Mouse (Mus musculus) 3134 (cell line): Measurements from ENCODE around the gene Tagln2.

Experiments used
- DNase-seq: peaks from one replicate; pipeline ENCODE4 v3.0.0-alpha.2; 2011; ENCODE audit warnings: low spot score; ENCODE audit not compliant: insufficient read length; ENCODE audit errors: extremely low read depth

Tagln2 gene

DNA sequence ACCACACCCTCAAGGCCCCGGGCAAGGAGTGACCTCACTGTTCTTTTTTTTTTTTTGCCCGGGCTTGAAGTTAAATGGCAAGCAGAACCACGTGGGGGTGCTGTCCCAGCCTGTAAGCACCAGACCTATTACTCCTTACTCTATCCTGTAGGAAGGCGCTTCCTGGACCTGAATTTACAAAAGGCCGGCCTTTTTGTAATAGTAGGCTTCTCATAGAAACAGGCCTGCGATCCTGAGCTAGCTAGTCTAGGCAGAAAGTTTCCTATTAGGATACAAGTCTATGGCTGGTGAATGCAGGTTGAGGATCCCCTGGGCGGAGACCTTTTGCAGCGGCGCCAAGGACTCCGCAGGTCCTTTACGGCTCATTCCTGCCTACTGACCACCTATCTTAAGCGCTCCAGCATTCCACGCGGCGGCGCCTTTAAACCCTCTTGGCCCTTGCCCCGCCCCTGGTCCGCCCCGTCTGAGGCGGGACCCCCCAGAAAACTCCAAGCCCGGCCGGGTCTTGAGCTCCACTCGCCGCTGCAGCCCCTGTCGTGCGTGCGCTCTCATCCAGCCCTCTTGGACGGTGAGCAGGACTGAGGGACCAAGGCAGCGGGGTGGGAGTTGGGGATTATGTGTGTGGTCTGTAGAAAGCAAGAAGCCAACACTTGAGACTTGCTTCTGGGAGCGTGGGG lies at the start of gene Tagln2:
TSS of gene Tagln2 (plus strand) at position 283 of the 677 bp plus-strand sequence.
- DNase-seq: peak; percentile 97

DNA sequence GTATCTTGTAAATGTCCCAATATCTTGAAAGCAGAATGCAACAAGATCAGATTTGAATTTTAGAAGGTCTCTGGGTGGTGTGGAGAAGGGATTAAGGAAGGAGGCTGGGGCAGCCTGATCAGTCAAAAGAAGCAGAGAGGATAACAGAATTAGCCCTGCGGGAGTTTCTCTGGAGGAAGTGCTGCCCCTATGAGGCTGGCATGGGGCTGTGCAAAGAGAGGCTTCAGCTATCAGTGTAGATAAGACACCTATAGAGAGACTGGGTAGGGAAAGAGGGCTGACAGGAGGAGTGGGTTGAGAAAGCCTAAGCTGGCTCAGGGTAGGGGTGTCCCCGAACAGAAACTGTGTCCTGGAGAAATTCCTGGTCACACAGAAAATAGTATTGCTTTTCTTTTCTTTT lies 49.6 kb upstream of the Tagln2 start:
- DNase-seq: no peak

DNA sequence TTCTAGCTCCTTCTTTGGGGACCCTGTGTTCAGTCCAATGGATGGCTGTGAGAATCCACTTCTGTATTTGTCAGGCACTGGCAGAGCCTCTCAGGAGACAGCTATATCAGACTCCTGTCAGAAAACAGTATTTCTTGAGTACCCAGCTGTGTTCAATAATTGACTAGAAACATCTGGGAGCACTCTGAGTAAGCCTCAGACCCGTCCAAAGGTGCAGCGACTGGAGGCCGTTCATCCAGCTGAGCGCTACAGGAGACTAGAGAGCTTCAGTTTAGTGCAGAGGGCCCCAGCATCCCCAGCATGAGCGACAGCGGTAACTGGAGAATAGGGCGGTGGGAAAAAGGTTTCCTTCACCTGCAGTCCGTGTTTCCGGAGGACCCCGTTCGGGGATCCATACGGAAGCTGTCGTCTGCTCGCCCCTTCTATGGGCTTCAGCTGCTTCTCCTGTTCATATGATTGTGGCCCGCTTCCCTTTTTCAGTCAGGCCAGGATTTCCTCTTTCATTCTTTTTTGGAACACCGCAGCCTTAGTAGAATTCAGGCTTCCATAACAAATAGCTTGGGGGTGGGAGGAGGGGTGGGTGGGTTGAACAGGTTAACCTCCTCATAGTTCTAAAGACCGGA lies 48.9 kb upstream of the Tagln2 start:
- DNase-seq: no peak

DNA sequence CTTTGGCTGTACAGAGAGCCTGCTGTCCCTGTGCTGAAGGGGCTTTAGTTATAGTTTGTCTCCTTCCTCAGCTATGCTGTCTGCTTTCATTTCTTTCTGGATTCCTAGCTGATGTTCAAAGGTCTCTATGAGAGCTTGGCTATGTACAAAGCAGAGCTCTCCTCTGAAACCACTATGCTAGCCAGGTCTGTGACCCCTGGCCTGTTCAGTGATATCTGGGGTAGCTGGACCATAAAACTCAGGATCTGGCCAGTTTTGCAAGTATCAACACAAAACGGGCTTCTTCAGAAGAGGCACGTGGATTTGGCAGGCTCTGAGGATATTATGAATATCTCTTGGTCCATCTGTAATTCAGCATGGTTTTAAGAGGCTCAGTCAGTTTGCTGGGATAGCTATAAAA lies 46.9 kb upstream of the Tagln2 start:
- no peak for DNase-seq

DNA sequence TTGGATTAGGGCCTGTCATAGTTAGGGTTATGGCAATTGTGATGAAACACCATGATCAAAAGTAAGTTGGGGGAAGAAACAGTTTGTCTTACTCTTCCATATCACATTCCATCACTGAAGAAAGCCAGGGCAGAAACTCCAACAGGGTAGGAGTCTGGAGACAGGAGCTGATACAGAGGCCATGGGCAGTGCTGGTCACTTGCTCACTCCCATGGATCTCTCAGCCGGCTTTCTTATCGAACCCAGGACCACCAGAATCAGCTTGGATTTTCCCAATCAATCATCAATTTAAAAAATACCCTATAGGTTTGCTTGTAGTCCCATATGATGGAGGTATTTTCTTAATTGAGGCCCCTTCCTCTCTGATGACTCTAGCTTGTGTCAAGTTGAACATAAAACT lies 46.0 kb upstream of the Tagln2 start:
- DNase-seq: no peak

DNA sequence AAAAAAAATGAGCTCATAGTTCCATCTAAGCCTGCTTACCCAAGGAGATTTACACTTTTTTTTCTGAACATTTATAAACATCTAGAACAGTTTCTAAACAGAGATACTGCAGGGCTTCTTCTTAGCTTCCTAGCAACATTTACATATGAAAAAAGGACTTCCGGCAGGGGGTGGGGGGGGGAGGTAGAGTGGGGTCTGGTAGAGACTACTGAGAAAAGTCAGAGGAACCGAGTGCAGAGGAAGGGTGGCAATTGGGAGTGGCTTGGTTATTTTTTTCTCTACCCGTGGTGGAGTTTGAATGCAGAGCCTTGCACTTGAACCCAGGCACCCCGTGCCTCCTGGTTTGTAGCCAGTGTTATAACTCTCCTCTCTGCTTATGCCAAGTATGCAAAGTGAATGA lies 44.4 kb upstream of the Tagln2 start:
- DNase-seq: no peak

DNA sequence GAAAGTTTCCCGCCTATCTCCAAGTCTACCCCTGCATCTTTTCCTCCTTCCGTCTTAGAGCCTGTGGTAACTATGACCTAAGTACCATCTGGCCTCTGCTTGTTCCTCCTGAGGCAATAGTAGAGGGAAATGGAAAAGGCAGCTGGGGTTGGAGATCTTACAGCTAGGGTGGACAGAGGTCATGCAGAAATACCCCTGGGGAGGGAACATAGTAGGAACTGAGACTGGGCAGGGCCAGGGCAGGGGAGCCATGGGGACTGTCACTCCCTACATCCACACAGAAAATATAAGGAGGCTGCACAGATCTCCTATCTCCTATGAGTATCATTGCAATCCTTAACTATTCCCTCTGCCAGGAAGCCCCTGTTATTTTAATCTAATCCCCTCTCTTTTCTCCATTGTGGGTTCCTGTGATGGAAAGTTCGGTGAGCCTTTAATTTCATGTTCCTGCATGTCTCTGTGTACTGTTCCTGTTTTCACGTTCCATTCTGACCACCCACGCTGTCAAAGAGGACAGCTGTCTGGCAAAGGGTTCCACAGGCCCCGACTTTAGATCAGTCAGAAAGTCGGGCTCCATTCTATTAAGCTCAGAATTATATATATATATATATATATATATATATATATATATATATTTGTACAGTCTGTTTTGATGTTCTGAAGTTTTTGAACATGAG lies 43.7 kb upstream of the Tagln2 start:
- no peak for DNase-seq

DNA sequence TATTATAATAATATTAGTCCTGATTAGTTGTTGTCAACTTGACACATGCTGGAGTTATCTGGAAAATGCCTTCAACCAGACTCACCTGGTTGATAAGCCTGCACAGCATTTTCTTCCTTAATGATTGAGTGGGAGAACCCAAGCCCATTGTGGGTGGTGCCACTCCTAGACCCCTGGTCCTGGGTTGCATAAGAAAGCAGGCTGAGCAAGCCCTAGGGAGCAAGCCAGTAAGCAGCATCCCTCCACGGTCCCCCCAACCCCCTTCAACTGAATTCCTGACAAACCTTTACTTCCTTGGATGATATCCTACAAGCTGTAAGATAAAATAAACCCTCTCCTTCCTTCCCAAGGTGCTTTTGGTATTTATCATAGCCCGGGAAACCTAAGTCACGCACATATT lies 42.7 kb upstream of the Tagln2 start:
- DNase-seq: no peak

DNA sequence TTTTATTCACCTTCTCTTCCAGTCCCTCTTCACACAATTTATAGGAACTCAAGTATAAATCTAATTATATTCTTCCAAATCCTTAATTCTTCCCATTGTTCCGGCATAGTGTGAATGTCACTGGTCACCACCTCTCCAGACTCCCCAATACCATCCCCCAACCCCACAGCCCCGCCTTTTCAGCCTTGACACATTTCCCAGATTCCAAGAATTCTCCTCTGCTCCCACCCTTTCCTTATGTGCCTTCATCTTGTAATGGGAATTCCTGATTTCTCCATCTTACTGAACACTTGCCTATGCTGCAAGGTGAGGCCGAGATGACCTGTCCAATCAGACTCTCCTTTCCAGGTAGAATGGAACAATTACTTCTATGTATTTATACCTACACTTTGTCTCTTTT lies 41.8 kb upstream of the Tagln2 start:
- no peak for DNase-seq

DNA sequence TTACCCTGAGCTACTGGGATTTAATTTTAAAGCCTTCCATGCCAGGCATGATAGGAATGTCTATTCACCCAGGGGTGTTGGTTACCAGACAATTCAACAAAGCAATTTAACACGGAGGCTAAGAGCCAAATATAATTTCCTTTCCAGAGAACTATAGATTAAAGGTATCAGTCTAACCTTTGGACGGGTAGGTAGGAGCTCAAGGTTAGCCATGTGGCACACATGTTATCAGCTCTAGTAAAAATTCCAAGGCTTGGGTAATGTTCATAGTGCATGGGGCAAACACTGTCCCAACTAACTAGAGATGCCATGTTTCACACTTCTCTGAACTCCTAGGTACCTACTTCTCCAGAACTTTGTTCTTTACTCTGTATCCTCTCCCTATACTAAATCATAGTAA lies 38.2 kb upstream of the Tagln2 start:
- no peak for DNase-seq

DNA sequence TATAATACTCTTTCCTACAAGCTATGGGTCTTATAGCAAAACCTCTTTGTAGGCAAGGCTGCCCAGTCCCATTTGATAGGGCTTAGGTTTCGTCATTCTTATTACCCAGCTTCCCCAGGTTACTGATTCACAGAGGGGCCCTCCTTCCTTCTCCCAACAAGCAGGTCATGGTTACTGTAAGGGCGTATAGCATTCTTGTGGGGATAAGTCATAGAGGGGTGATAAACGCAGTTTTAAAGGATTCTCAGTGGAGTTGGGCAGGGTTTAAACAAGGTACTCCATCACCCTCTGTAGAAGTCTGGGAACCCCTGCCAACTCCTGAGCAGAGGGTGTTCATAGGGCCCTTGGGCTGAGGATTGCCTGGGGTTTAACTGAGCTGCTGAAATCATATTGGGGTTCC lies 37.3 kb upstream of the Tagln2 start:
- DNase-seq: no peak

DNA sequence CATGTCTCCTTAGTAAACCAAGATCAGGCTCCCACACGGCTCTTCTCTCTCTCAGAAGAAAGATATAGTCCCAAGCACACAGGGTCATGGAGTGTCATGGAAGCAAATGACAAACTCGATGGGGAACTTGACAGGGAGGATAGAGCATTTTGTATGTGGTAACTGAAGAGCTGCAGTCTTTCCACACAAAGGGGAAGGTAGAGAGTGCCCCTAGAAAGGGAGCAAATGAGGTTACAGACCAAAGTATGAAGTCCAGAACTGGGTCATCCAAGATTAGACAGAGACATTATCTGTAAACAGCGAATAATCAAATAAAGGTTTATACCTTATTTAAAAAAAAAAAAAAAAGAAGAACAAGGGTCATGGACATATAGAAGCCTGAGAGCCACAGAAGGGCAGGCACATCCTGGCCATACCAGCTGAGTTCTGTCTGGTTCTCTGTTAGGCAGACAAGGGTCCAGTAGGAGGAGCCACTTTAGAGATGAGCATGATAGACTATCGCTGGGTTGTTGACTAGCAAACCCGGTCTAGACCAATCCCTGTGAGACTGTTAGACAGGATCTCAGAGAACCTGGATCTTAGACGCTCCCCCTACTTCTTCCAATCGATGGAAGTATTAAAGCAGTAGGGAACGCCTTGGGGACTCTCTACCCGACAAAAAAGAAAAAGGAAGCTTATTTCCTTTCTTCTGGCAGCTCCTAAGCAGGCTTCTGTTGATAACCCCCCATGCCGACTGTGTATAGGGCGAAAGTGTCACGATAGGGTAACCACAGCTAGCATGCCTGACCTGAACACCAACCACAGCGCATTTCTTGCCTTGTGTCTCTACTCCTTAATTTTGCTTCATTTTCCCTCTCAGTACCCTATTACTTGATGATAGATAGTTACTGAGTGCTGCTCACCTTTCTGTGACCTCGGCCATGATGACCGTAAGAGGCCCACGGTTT lies 36.2 kb upstream of the Tagln2 start:
- no peak for DNase-seq

DNA sequence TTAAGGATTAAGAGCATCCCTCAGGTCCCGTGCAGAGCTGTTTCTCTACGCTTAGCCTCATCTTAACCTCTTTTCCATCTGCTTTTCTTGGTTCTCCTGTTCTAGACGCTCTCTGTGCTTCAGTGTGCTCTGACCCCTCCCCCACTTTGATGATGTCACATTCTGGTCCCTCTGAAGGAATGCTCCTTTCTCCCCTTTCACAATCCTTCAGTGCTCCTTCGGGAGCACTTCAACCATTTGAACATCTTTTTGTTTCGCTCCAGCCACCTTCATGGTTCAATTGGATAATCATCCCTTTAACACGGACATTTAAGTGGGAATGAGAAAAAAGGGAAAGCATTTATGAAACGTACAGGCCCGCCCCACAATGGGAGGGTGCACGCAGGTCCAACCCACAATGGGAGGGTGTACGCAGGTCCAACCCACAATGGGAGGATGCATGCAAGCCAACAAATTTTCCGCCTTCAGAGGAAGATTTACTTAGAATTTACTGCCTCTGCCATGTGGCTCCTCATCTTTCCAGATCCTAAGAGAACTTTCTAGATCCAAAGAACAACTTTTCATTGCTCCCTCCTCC lies 31.5 kb upstream of the Tagln2 start:
- peak; percentile 25 for DNase-seq

DNA sequence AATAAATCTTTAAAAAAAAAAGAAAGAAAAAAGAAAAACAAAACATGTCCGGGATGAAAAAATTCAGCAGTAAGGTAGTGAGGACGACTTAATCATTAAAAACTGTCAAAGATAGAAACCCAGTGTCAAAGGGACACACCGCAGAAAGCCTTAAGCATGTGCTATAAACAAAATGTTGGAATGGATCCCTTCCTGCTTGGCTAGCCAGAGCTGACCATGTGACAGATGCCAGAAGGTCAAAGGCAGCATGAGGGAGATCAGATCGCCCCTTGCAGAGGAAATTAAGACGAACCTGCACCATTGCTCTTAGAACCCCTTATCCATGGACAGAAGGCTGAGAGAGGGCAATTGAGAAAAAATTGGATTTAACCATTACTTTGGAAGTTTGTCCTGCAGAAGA lies 30.5 kb upstream of the Tagln2 start:
- DNase-seq: no peak

DNA sequence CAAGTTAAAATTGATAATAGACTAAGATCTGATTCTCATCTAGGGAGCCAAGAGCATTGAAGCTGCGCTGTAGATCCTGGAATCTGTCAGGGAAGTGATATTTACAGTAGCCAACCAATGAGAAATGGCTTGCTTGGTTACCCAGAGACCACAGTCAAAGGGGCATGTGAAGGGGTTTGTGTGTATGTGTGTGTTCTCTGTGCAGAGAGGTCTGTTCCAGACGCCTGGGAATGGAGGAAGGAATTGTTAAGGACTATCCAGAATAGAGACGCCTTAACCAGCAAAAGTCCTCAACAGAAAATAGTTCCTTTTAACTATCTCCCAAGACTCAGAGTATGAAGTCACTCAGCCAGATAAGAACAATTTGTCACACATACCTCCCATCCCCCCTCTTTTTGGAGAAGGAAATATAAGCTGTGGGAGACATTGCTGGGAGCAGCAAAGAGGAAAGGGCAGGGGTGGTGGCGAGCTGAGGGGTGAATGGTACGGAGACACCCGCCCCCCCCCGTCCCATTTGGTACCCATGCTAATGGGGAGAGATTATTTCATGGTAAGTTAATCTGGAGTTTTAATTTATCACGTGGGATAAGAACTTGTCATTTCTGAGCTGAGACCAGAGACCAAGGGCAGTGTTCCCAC lies 29.9 kb upstream of the Tagln2 start:
- no peak for DNase-seq

DNA sequence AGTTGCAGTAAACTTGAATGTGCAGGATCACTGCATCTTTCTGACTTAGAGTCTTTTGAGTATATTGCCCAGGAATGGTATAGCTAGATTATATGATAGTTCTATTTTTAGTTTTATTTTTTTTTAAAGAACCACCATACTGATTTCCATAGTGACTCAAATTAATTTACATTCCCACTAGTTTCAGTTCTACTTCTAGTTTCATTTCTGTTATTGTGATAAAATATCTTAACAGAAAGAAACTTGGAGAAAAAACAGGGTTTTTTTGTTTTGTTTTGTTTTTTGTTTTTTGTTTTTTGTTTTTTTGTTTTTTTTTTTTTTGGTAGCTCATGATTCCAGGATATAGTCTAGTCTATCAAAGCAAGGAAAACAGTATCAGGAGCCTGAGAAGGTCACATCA lies 26.9 kb upstream of the Tagln2 start:
- DNase-seq: no peak

DNA sequence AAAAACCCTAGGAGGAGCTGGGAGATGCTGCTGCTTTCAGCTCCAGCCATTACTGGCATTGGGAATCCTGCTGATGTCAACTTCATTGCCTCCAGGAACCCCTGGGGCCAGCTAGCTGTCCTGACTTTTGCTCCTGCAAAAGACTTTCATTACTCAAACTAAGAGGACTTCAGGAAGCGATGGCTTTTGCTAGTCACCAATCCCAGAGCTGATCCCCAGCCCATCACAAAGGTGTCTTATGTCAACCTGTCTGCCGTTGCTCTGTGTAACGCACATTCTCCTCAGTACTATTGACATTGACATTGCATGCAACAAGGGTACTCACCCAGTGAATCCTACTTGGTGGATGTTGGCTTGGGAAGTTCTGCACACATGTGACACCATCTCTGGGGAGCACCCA lies 25.7 kb upstream of the Tagln2 start:
- DNase-seq: no peak

DNA sequence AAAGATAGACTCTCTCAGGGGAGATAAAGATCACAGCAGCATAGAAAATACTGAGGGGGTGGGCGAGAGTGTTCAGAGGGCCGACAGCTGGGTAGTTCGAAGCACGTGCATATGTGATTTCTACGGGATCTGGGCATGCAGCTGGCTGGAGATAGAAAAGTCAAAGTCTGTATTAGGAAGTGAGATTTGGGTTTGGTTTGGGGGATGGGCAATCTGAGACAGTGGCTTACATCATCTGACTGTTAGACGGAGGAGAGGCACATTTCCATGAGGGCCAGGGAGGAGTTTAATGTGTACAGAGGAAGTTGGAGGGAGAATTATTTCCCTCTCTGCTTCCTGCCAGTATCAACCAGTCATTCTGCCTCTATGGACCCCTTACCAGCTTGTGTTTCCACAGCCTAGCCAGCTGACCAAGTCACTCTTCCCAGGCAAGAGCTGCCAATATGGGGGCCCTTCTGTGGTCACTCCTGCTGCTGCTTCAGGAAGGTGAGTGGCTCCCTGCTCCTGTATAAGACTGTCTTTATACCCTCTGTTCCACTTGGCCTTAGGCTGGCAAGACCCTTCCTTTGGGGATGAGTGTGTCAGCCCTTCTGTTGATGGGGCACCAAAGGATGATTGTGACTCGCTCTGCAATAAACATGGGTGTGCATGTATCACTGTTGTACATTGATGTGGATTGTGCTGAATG lies 24.6 kb upstream of the Tagln2 start, which contains the start of gene Slamf9:
TSS of gene Slamf9 (plus strand) at position 305 of the 688 bp plus-strand sequence.
- no peak for DNase-seq

DNA sequence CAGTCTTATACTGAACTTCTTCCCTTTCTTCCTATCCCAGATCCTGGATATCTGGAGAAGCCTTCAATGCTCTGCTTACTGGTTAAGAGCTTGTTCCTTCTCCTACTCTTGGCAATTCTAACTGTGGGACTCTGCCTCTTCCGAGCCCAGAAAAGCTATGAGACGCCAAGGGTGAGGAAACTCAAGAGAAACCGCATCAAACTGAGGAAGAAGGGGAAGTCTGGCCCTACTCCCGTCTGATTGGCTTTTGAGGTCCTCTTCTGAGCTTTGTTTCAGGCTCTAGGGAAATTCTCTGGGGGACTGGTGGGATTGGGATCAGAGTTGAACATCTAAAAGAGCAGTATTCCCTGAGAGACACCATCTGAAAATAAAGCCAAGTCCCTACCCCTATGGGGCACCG lies 21.8 kb upstream of the Tagln2 start:
- no peak for DNase-seq

DNA sequence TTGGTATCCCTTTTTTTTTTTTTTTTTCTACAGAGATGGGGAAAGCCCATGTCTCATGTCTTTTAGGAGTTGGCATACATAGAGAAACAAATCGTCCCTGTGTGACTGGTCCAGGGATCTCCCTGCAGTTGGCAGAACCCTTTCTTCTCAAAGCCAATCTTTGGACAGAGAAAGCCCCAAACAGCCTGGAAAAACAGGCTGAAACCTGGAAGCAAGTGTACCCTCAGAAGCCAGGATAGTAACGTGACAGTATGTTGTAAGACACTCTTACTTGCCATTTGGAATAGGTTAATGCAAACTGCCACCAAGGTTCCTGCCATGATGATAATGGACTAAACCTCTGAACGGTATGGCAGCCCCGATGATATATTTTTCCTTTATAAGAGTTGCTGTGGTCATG lies 19.5 kb upstream of the Tagln2 start:
- no peak for DNase-seq
